Mouse (Mus musculus) erythroblast, embryonic 14.5 days (primary cell): ENCODE results near the gene Il9. TPM values are rescaled to one million over a fixed set of nuclear protein-coding genes. Genes with fewer than 3 reads are reported as not detected.

ENCODE experiments used
- H3K27me3 ChIP-seq: 2 replicates; pipeline ENCODE4 v1.6.1; 2012; ENCODE audit warnings: inconsistent platforms; ENCODE audit not compliant: control insufficient read depth
- H3K36me3 ChIP-seq: 2 replicates; pipeline ENCODE4 v1.6.1; 2012; ENCODE audit warnings: mild to moderate bottlenecking, inconsistent platforms; ENCODE audit not compliant: control insufficient read depth
- H3K4me1 ChIP-seq: 2 replicates; pipeline ENCODE4 v1.6.1; 2012; ENCODE audit warnings: inconsistent platforms; ENCODE audit not compliant: control insufficient read depth
- H3K4me3 ChIP-seq: replicated peaks from 2 replicates; pipeline ENCODE3; 2012; ENCODE audit warnings: moderate library complexity, mild to moderate bottlenecking, inconsistent platforms
- H3K9me3 ChIP-seq: 2 replicates; pipeline ENCODE4 v1.6.1; 2012; ENCODE audit warnings: low read length, inconsistent platforms, mixed read lengths; ENCODE audit not compliant: control insufficient read depth
- GATA1 ChIP-seq: IDR thresholded peaks from 2 replicates; pipeline ENCODE4 v1.6.1; 2012; ENCODE audit warnings: low read length, inconsistent platforms, mixed read lengths
- TAL1 ChIP-seq: IDR thresholded peaks from 3 replicates; pipeline ENCODE4 v1.6.1; 2012; ENCODE audit warnings: low read length, inconsistent platforms, mixed read lengths
- polyA plus RNA-seq: library from polyadenylated mRNA; stranded (reverse); fragments of >175 nt; gene quantifications from 2 replicates; pipeline ENCODE4 v1.2.3, GENCODE M21; 2012

Il9 gene
- polyA plus RNA-seq, 1 experiment = not detected

- no peaks in the 10 kb centered on the region for H3K27me3 ChIP-seq
- no peaks in the 10 kb centered on the region for H3K4me1 ChIP-seq
- H3K36me3 ChIP-seq = no peaks in the 10 kb centered on the region; the same call in 1 of the 2 replicates
- H3K9me3 ChIP-seq = no peaks in the 10 kb centered on the region
- no peak overlapping the region for H3K4me3 ChIP-seq
- TF ChIP-seq TAL1 = no peak
- TF ChIP-seq GATA1 = no peak
Measured at GRCm38 (mm10) chr13:56463261-56463660, 18.8 kb downstream of the Il9 start.

- no peaks in the 10 kb centered on the region; the same call in 1 of the 2 replicates for H3K36me3 ChIP-seq
- H3K9me3 ChIP-seq = no peaks in the 10 kb centered on the region
- no peaks in the 10 kb centered on the region for H3K4me1 ChIP-seq
- H3K4me3 ChIP-seq = no peak overlapping the region
- H3K27me3 ChIP-seq = no peaks in the 10 kb centered on the region
- no peak for TF ChIP-seq TAL1
- TF ChIP-seq GATA1 = no peak
Measured at GRCm38 (mm10) chr13:56462791-56463190, 19.3 kb downstream of the Il9 start.

- no peaks in the 10 kb centered on the region for H3K4me1 ChIP-seq
- TF ChIP-seq GATA1 (no peak), TAL1 (no peak)
- no peaks in the 10 kb centered on the region for H3K27me3 ChIP-seq
- H3K36me3 ChIP-seq = no peaks in the 10 kb centered on the region; the same call in 1 of the 2 replicates
- H3K4me3 ChIP-seq = no peak overlapping the region
- H3K9me3 ChIP-seq = no peaks in the 10 kb centered on the region
Measured at GRCm38 (mm10) chr13:56461460-56461859, 20.6 kb downstream of the Il9 start.

- TF ChIP-seq TAL1 (no peak), GATA1 (no peak)
- Histone ChIP-seq H3K4me3 (no peak overlapping the region), H3K4me1 (no peaks in the 10 kb centered on the region), H3K36me3 (no peaks in the 10 kb centered on the region), H3K27me3 (no peaks in the 10 kb centered on the region), H3K9me3 (no peaks in the 10 kb centered on the region)
Measured at GRCm38 (mm10) chr13:56458001-56458400, 24.0 kb downstream of the Il9 start.

GRCm38 (mm10) chr13:56450035-56450434 is 32.0 kb downstream of the Il9 start:
- Histone ChIP-seq H3K9me3 (no peaks in the 10 kb centered on the region), H3K4me3 (no peak overlapping the region), H3K36me3 (no peaks in the 10 kb centered on the region; the same call in 1 of the 2 replicates), H3K27me3 (no peaks in the 10 kb centered on the region), H3K4me1 (no peaks in the 10 kb centered on the region)
- TF ChIP-seq TAL1 (no peak), GATA1 (no peak)

- TF ChIP-seq TAL1 = no peak
- no peak for TF ChIP-seq GATA1
- Histone ChIP-seq H3K36me3 (no peaks in the 10 kb centered on the region; the same call in 1 of the 2 replicates), H3K27me3 (no peaks in the 10 kb centered on the region), H3K4me1 (no peaks in the 10 kb centered on the region), H3K4me3 (no peak overlapping the region), H3K9me3 (no peaks in the 10 kb centered on the region)
Measured at GRCm38 (mm10) chr13:56449239-56450030, 32.6 kb downstream of the Il9 start.

GRCm38 (mm10) chr13:56444996-56445395 is 37.0 kb downstream of the Il9 start:
- Histone ChIP-seq H3K4me3 (no peak overlapping the region), H3K4me1 (no peaks in the 10 kb centered on the region), H3K9me3 (no peaks in the 10 kb centered on the region), H3K36me3 (no peaks in the 10 kb centered on the region), H3K27me3 (peaks cover 2% of the 10 kb centered on the region)
- no peak for TF ChIP-seq TAL1
- no peak for TF ChIP-seq GATA1

- peaks cover 9% of the 10 kb centered on the region for H3K27me3 ChIP-seq
- no peaks in the 10 kb centered on the region for H3K36me3 ChIP-seq
- no peak overlapping the region for H3K4me3 ChIP-seq
- H3K9me3 ChIP-seq = no peaks in the 10 kb centered on the region
- no peaks in the 10 kb centered on the region for H3K4me1 ChIP-seq
- TF ChIP-seq GATA1 (no peak), TAL1 (no peak)
Measured at GRCm38 (mm10) chr13:56444112-56444511, 37.9 kb downstream of the Il9 start.

GRCm38 (mm10) chr13:56443411-56443810 is 38.6 kb downstream of the Il9 start:
- Histone ChIP-seq H3K27me3 (peaks cover 16% of the 10 kb centered on the region), H3K4me3 (no peak overlapping the region), H3K9me3 (no peaks in the 10 kb centered on the region), H3K4me1 (no peaks in the 10 kb centered on the region), H3K36me3 (no peaks in the 10 kb centered on the region)
- TF ChIP-seq TAL1 (no peak), GATA1 (no peak)
